Mouse (Mus musculus): ENCODE measurements around the gene Gli3.

Gene Gli3

GRCm38 (mm10) chr13:15462830-15463491 is at the start of gene Gli3:
Gene Gli3 (plus strand): TSS chr13:15463235.
- peak; percentile 86 for DNase-seq (ENCODE audit: low spot score)

GRCm38 (mm10) chr13:15421182-15421750 is 41.8 kb upstream of the Gli3 start:
- DNase-seq (ENCODE audit: low spot score) = no peak

- DNase-seq (ENCODE audit: low spot score) = no peak
Observed at GRCm38 (mm10) chr13:15442002-15442401, 21.0 kb upstream of the Gli3 start.

- no peak for DNase-seq (ENCODE audit: low spot score)
Observed at GRCm38 (mm10) chr13:15444312-15444711, 18.7 kb upstream of the Gli3 start.

GRCm38 (mm10) chr13:15445591-15445990 is 17.4 kb upstream of the Gli3 start:
- DNase-seq (ENCODE audit: low spot score) = no peak

GRCm38 (mm10) chr13:15446004-15446403 is 17.0 kb upstream of the Gli3 start:
- DNase-seq (ENCODE audit: low spot score) = no peak

GRCm38 (mm10) chr13:15446782-15447564 is 16.1 kb upstream of the Gli3 start:
- no peak for DNase-seq (ENCODE audit: low spot score)

- no peak for DNase-seq (ENCODE audit: low spot score)
Observed at GRCm38 (mm10) chr13:15450941-15451340, 12.1 kb upstream of the Gli3 start.

- no peak for DNase-seq (ENCODE audit: low spot score)
Observed at GRCm38 (mm10) chr13:15457841-15458240, 5.2 kb upstream of the Gli3 start.

GRCm38 (mm10) chr13:15461926-15462325 is 1.1 kb upstream of the Gli3 start:
- DNase-seq (ENCODE audit: low spot score) = no peak

- DNase-seq (ENCODE audit: low spot score) = peak; percentile 78
Observed at GRCm38 (mm10) chr13:15463492-15464080, 551 bp downstream of the Gli3 start.

- DNase-seq (ENCODE audit: low spot score) = peak; percentile 59
Observed at GRCm38 (mm10) chr13:15464081-15464526, 1.1 kb downstream of the Gli3 start.

- DNase-seq (ENCODE audit: low spot score) = peak; percentile 53
Observed at GRCm38 (mm10) chr13:15464741-15465250, 1.8 kb downstream of the Gli3 start.

- DNase-seq (ENCODE audit: low spot score) = no peak
Observed at GRCm38 (mm10) chr13:15466496-15466895, 3.5 kb downstream of the Gli3 start.

GRCm38 (mm10) chr13:15467409-15467808 is 4.4 kb downstream of the Gli3 start:
- no peak for DNase-seq (ENCODE audit: low spot score)

GRCm38 (mm10) chr13:15468421-15468820 is 5.4 kb downstream of the Gli3 start:
- DNase-seq (ENCODE audit: low spot score) = no peak

GRCm38 (mm10) chr13:15470056-15470455 is 7.0 kb downstream of the Gli3 start:
- no peak for DNase-seq (ENCODE audit: low spot score)

- no peak for DNase-seq (ENCODE audit: low spot score)
Observed at GRCm38 (mm10) chr13:15472712-15473111, 9.7 kb downstream of the Gli3 start.

GRCm38 (mm10) chr13:15474393-15474792 is 11.4 kb downstream of the Gli3 start:
- DNase-seq (ENCODE audit: low spot score) = no peak

- DNase-seq (ENCODE audit: low spot score) = no peak
Observed at GRCm38 (mm10) chr13:15486033-15486891, 23.2 kb downstream of the Gli3 start.

GRCm38 (mm10) chr13:15487334-15487733 is 24.3 kb downstream of the Gli3 start:
- peak; percentile 54 for DNase-seq (ENCODE audit: low spot score)
